Mouse (Mus musculus) kidney, adult 11 months (tissue): ENCODE results near the gene Gtf2h1.

Experiments
- DNase-seq: peaks from one replicate; pipeline ENCODE4 v3.0.0; 2022

Gtf2h1 gene

GRCm38 (mm10) chr7:46852666-46853065 lies 56.8 kb downstream of the Gtf2h1 start:
- peak; percentile 49 for DNase-seq

- DNase-seq: no peak
These were observed 57.5 kb downstream of the Gtf2h1 start for GRCm38 (mm10) chr7:46853365-46853764.

- no peak for DNase-seq
These were observed 60.1 kb downstream of the Gtf2h1 start for GRCm38 (mm10) chr7:46855866-46856560.

- DNase-seq: no peak
These were observed 61.5 kb downstream of the Gtf2h1 start for GRCm38 (mm10) chr7:46857436-46857835.

- no peak for DNase-seq
These were observed 63.1 kb downstream of the Gtf2h1 start for GRCm38 (mm10) chr7:46859031-46859430.

- no peak for DNase-seq
These were observed 65.1 kb downstream of the Gtf2h1 start, which contains the start of gene Ldhc for GRCm38 (mm10) chr7:46860996-46861395. Gene Ldhc, plus strand, starts transcription at chr7:46861203.

- DNase-seq: no peak
These were observed 76.1 kb downstream of the Gtf2h1 start for GRCm38 (mm10) chr7:46871988-46872387.
